Mouse (Mus musculus) thymus, adult 2 months (tissue): ENCODE data around the gene Gm16223.

ENCODE experiments used
- CTCF ChIP-seq: fragments of 200-500 bp; IDR thresholded peaks from 2 replicates; pipeline ENCODE4 v1.5.1; 2012; ENCODE audit warnings: mild to moderate bottlenecking, control low read depth, low read length, moderate library complexity, borderline replicate concordance; ENCODE audit not compliant: control insufficient read depth, poor library complexity, insufficient read depth; ENCODE audit errors: extremely low read depth
- POLR2A ChIP-seq: fragments of 200-500 bp; IDR thresholded peaks from 2 replicates; pipeline ENCODE4 v1.6.1; 2012; ENCODE audit warnings: mild to moderate bottlenecking, low read length, control low read depth, moderate library complexity; ENCODE audit not compliant: control insufficient read depth, poor library complexity, insufficient read depth; ENCODE audit errors: extremely low read depth

DNA sequence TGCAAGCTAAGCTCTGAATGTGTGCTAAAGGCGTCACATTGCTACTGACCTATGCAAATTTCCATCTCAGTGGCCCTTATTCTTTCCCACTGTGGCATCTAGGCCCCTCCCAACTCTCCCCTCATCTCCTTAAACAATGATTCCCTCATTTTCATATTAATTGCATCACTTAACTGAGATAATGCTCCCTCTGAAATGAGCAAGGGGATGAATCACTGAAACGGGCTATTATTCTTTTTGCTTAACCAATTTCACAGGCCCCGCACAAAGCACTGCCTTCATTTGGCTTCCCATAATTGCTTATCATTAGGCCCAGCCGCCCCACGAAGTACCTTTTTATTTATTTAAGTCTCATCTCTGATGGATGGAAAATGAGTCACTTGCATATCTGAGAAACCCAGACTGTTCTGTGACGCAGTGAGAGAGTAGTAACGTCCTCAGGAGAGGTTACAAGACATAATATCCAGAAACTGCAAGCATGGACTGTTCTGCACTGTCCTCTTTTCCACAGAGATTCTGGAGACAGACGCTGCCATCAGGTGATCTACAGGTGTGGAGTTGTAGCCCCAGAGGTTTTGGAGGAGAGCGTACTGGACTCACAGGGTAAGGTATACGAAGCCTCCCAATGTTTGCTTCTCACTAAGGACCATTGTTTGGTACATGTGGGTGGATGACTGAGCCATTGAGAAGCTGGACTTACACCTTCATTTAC lies at the start of gene Gm16223:
- TF ChIP-seq CTCF (no peak), POLR2A (no peak)
